Mouse (Mus musculus): ENCODE measurements around the gene Zfp574.
A peak's percentile ranks its signal among the peaks of the same experiment; 100 is the strongest.

DNA sequence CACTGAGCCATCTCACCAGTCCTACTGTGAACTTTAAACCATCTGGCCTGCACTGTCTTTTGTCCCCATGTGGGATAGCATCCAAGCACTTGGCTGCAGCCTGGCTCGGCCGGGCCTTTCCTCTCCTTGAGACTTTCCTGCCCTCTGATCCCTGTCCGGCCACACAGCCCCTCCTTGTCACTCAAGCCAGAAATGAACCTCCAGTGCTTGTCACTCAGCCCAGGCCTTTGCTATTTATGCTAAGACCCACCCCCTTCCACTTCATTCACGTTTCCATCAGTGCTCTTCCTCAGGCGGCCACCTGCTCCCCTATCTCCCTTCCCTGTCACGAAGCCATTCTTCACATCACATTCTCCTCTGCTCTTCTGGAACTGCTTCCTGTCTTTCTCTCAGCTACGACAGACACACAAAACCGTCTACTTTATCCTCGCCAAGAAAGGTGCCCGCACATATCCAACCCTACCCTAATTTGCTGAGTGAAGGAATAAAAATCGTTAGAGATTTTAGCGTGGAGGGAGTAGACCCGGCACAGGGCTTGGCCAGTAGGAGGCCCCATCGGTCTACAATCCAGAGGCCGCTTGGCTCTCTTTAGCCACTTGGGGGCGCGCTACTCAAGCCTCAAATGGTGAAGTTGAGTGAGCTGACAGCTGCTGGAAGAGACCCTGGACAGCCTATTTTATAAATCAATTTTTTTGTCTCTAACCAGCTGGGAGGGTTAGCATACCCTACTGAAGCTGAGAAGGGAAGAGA, 33.2 kb downstream of the Zfp574 start:
- TF ChIP-seq POLR2A (IDR thresholded peaks at IDR 0.05; ENCODE audit: borderline replicate concordance, low read depth, low read length) (no peak), CTCF (IDR thresholded peaks at IDR 0.05; ENCODE audit: low read depth, low read length) (peak; percentile 100)

Measured in bone marrow macrophage, adult 2 months (primary cell).